Mouse (Mus musculus) liver, embryonic 14.5 days (tissue): ENCODE measurements at regions not wholly inside any gene's neighbourhood (a gene's known extent, or its start where the extent isn't known, plus 50 kb on each side); places are given as distances from the start of the nearest gene placed in this dataset.

Experiments used
- CTCF ChIP-seq: IDR thresholded peaks from 2 replicates; pipeline ENCODE4 v1.5.1; 2016; ENCODE audit warnings: antibody characterized with exemption, low read depth, control low read depth
- EP300 ChIP-seq: IDR thresholded peaks from 2 replicates; pipeline ENCODE4 v1.6.1; 2016; ENCODE audit warnings: antibody characterized with exemption, low read depth

GRCm38 (mm10) chr13:51975801-51976601, 129.5 kb downstream of the Gadd45g start:
- 0 out of 2 replicates have a peak, but pooled peaks have one; percentile 1 for TF ChIP-seq CTCF
- TF ChIP-seq EP300, result peak; percentile 91
